Mouse (Mus musculus) limb, embryonic 14.5 days (tissue): ENCODE measurements around the gene Pias4. TPM values are rescaled to one million over a fixed set of nuclear protein-coding genes. Genes with fewer than 3 reads are reported as not detected.

Experiments used
- ATAC-seq: fragments of 200-750 bp; cut with Nextera tagmentation; 2 replicates; pipeline ENCODE4 v1.8.0; 2017; ENCODE audit warnings: low read depth, moderate number of reproducible peaks, moderate TSS enrichment; ENCODE audit not compliant: low FRiP score
- DNase-seq: peaks from one replicate; pipeline ENCODE4 v3.0.0-alpha.2; 2015; ENCODE audit warnings: low spot score
- H3K27ac ChIP-seq: fragments of 300-500 bp; sonication (generic); replicated peaks from 2 replicates; pipeline ENCODE4 v1.5.1; 2014; ENCODE audit warnings: low read depth, mild to moderate bottlenecking, low read length, moderate library complexity, mixed read lengths
- H3K27me3 ChIP-seq: fragments of 300-500 bp; sonication (generic); 2 replicates; pipeline ENCODE4 v1.6.1; 2014; ENCODE audit warnings: low read length, mixed read lengths; ENCODE audit not compliant: control insufficient read depth, insufficient read depth
- H3K36me3 ChIP-seq: fragments of 300-500 bp; sonication (generic); 2 replicates; pipeline ENCODE4 v1.6.1; 2014; ENCODE audit warnings: mild to moderate bottlenecking, low read length, moderate library complexity, mixed read lengths; ENCODE audit not compliant: control insufficient read depth, insufficient read depth
- H3K4me1 ChIP-seq: fragments of 300-500 bp; sonication (generic); 2 replicates; pipeline ENCODE4 v1.6.1; 2014; ENCODE audit warnings: antibody characterized with exemption, low read length, mixed read lengths; ENCODE audit not compliant: control insufficient read depth, insufficient read depth
- H3K4me2 ChIP-seq: fragments of 300-500 bp; sonication (generic); replicated peaks from 2 replicates; pipeline ENCODE4 v1.6.1; 2014; ENCODE audit warnings: low read depth, mild to moderate bottlenecking, low read length, moderate library complexity; ENCODE audit not compliant: severe bottlenecking
- H3K4me3 ChIP-seq: fragments of 300-500 bp; sonication (generic); replicated peaks from 2 replicates; pipeline ENCODE4 v1.5.1; 2014; ENCODE audit warnings: low read length
- H3K9ac ChIP-seq: fragments of 300-500 bp; sonication (generic); 2 replicates; pipeline ENCODE4 v1.6.1; 2014; ENCODE audit warnings: mild to moderate bottlenecking, low read depth, low read length, moderate library complexity; ENCODE audit not compliant: severe bottlenecking
- H3K9me3 ChIP-seq: fragments of 300-500 bp; sonication (generic); 2 replicates; pipeline ENCODE4 v1.6.1; 2016; ENCODE audit warnings: low read length; ENCODE audit not compliant: control insufficient read depth
- POLR2A ChIP-seq: fragments of 200-500 bp; IDR thresholded peaks from 2 replicates; pipeline ENCODE4 v1.8.0; 2012; ENCODE audit warnings: inconsistent platforms, mild to moderate bottlenecking, moderate library complexity, borderline replicate concordance; ENCODE audit not compliant: insufficient read depth, insufficient read length; ENCODE audit errors: extremely low read depth
- WGBS: fragments of 180-500 bp; shearing (Covaris S2); extraction: QIAGEN DNeasy Blood & Tissue Kit; methylation state at CpG from one replicate; pipeline ENCODE4 v1.1.7; 2014; 5-methylcytosine and 5-hydroxymethylcytosine counted together
- polyA plus RNA-seq, 2 experiments: library from polyadenylated mRNA; depleted of rRNA in 1 of 2; stranded (reverse) in 1 of 2; unstranded in 1 of 2; fragments of >200 nt; fragmentation: Nextera tagmentation in 1 of 2; extraction: Ambion mirVana in 1 of 2; gene quantifications; 2 replicates each; pipeline versions ENCODE4 v1.2.1 to v1.2.3; 2012 to 2014

Pias4 gene
- polyA plus RNA-seq, 2 experiments = 35.1 to 40.4 TPM

- H3K9ac ChIP-seq = no peak overlapping the region
- TF ChIP-seq POLR2A = no peak
- ATAC-seq (no peak), DNase-seq (no peak)
- peaks cover 8% of the 10 kb centered on the region for H3K4me1 ChIP-seq
- no peak overlapping the region for H3K27ac ChIP-seq
- 64% methylated on average over 8 of the region's 8 CpGs for WGBS
- H3K36me3 ChIP-seq = peaks cover 51% of the 10 kb centered on the region
- H3K27me3 ChIP-seq = no peaks in the 10 kb centered on the region
- no peak overlapping the region for H3K4me2 ChIP-seq
- no peak overlapping the region for H3K4me3 ChIP-seq
- H3K9me3 ChIP-seq = no peaks in the 10 kb centered on the region
These were observed 2.6 kb downstream of the Pias4 start for GRCm38 (mm10) chr10:81165118-81165517.

GRCm38 (mm10) chr10:81162318-81162652, 5.4 kb downstream of the Pias4 start:
- 76% methylated on average over 2 of the region's 2 CpGs for WGBS
- H3K4me3 ChIP-seq = no peak overlapping the region
- ATAC-seq (no peak), DNase-seq (no peak)
- H3K36me3 ChIP-seq = peaks cover 76% of the 10 kb centered on the region
- no peak overlapping the region for H3K4me2 ChIP-seq
- no peak overlapping the region for H3K27ac ChIP-seq
- H3K4me1 ChIP-seq = peaks cover 8% of the 10 kb centered on the region
- no peak overlapping the region for H3K9ac ChIP-seq
- TF ChIP-seq POLR2A = no peak
- H3K9me3 ChIP-seq = no peaks in the 10 kb centered on the region
- no peaks in the 10 kb centered on the region for H3K27me3 ChIP-seq

GRCm38 (mm10) chr10:81161602-81162317, 6.0 kb downstream of the Pias4 start:
- H3K9me3 ChIP-seq = no peaks in the 10 kb centered on the region
- H3K4me1 ChIP-seq = peaks cover 5% of the 10 kb centered on the region
- ATAC-seq (no peak), DNase-seq (no peak)
- H3K4me2 ChIP-seq = no peak overlapping the region
- no peak for TF ChIP-seq POLR2A
- no peak overlapping the region for H3K27ac ChIP-seq
- no peaks in the 10 kb centered on the region for H3K27me3 ChIP-seq
- no peak overlapping the region for H3K9ac ChIP-seq
- no peak overlapping the region for H3K4me3 ChIP-seq
- WGBS = 58% methylated on average over 7 of the region's 8 CpGs
- peaks cover 81% of the 10 kb centered on the region for H3K36me3 ChIP-seq

- Histone ChIP-seq H3K27me3 (no peaks in the 10 kb centered on the region), H3K9ac (no peak overlapping the region), H3K4me2 (no peak overlapping the region), H3K27ac (0 out of 2 replicates have a peak overlapping the region, but pooled peaks have one; percentile 26), H3K36me3 (peaks cover 77% of the 10 kb centered on the region), H3K9me3 (no peaks in the 10 kb centered on the region), H3K4me1 (no peaks in the 10 kb centered on the region), H3K4me3 (no peak overlapping the region)
- DNase-seq (no peak), ATAC-seq (no peak)
- no peak for TF ChIP-seq POLR2A
- 81% methylated on average over 6 of the region's 6 CpGs for WGBS
These were observed 13.0 kb downstream of the Pias4 start for GRCm38 (mm10) chr10:81154736-81155135.

GRCm38 (mm10) chr10:81154313-81154712, 13.4 kb downstream of the Pias4 start:
- DNase-seq (no peak), ATAC-seq (no peak)
- 88% methylated on average over 12 of the region's 12 CpGs for WGBS
- no peak overlapping the region for H3K4me2 ChIP-seq
- H3K36me3 ChIP-seq = peaks cover 79% of the 10 kb centered on the region
- no peak overlapping the region for H3K4me3 ChIP-seq
- no peak overlapping the region for H3K9ac ChIP-seq
- no peaks in the 10 kb centered on the region for H3K9me3 ChIP-seq
- no peak overlapping the region for H3K27ac ChIP-seq
- no peak for TF ChIP-seq POLR2A
- no peaks in the 10 kb centered on the region for H3K27me3 ChIP-seq
- no peaks in the 10 kb centered on the region for H3K4me1 ChIP-seq
